Mouse (Mus musculus) midbrain, embryonic 16.5 days (tissue): ENCODE data around the gene Cep164. TPM values are rescaled to one million over a fixed set of nuclear protein-coding genes. Genes with fewer than 3 reads are reported as not detected.
"Not testable (repeated sequence)": the region's sequence is repeated elsewhere in the genome, so short reads cannot be mapped to it uniquely, and the experiment has no call there.

Source experiments
- ATAC-seq: fragments of 200-750 bp; cut with Nextera tagmentation; 2 replicates; pipeline ENCODE4 v1.8.0; 2017; ENCODE audit warnings: moderate TSS enrichment
- H3K27ac ChIP-seq: fragments of 300-500 bp; sonication (generic); 2 replicates; pipeline ENCODE4 v1.5.1; 2014; ENCODE audit warnings: mild to moderate bottlenecking, low read length, mixed read lengths
- H3K27me3 ChIP-seq: fragments of 300-500 bp; sonication (generic); 2 replicates; pipeline ENCODE4 v1.6.1; 2014; ENCODE audit warnings: low read depth, low read length, mixed read lengths; ENCODE audit not compliant: control insufficient read depth, insufficient read depth
- H3K36me3 ChIP-seq: fragments of 300-500 bp; sonication (generic); 2 replicates; pipeline ENCODE4 v1.6.1; 2014; ENCODE audit warnings: mild to moderate bottlenecking, low read length, moderate library complexity, mixed read lengths; ENCODE audit not compliant: control insufficient read depth, insufficient read depth
- H3K4me1 ChIP-seq: fragments of 300-500 bp; sonication (generic); 2 replicates; pipeline ENCODE4 v1.6.1; 2014; ENCODE audit warnings: mild to moderate bottlenecking, low read length, mixed read lengths; ENCODE audit not compliant: control insufficient read depth, insufficient read depth
- H3K4me2 ChIP-seq: fragments of 300-500 bp; sonication (generic); 2 replicates; pipeline ENCODE4 v1.6.1; 2014; ENCODE audit warnings: mild to moderate bottlenecking, low read length, mixed read lengths
- H3K4me3 ChIP-seq: fragments of 300-500 bp; sonication (generic); 2 replicates; pipeline ENCODE4 v1.5.1; 2014; ENCODE audit warnings: low read depth, mild to moderate bottlenecking, low read length, moderate library complexity, mixed read lengths
- H3K9ac ChIP-seq: fragments of 300-500 bp; sonication (generic); 2 replicates; pipeline ENCODE4 v1.6.1; 2014; ENCODE audit warnings: low read depth, low read length, mixed read lengths
- H3K9me3 ChIP-seq: fragments of 300-500 bp; sonication (generic); replicated peaks from 2 replicates; pipeline ENCODE4 v1.6.1; 2014; ENCODE audit warnings: mild to moderate bottlenecking, low read length, mixed read lengths; ENCODE audit not compliant: control insufficient read depth, poor library complexity, severe bottlenecking
- WGBS: fragments of 180-500 bp; shearing (Covaris S2); extraction: QIAGEN DNeasy Blood & Tissue Kit; methylation state at CpG from one replicate; pipeline ENCODE4 v1.1.7; 2014; 5-methylcytosine and 5-hydroxymethylcytosine counted together
- polyA plus RNA-seq: library from polyadenylated mRNA; unstranded; fragments of >200 nt; fragmentation: Nextera tagmentation; extraction: Ambion mirVana; gene quantifications from 2 replicates; pipeline ENCODE4 v1.2.1, GENCODE M21; 2015

Gene Cep164
- polyA plus RNA-seq, 1 experiment from 2014 or later: 12.7 TPM

GRCm38 (mm10) chr9:45787071-45787470, 41.4 kb downstream of the Cep164 start:
- 88% methylated on average over 8 of the region's 8 CpGs for WGBS
- no peaks in the 10 kb centered on the region for H3K9me3 ChIP-seq
- no peak overlapping the region for H3K27ac ChIP-seq
- H3K36me3 ChIP-seq: 0 out of 2 replicates have a peak, but pooled peaks cover 3% of the 10 kb centered on the region
- no peak for ATAC-seq
- no peak overlapping the region for H3K4me3 ChIP-seq
- H3K4me1 ChIP-seq: 0 out of 2 replicates have a peak, but pooled peaks cover 9% of the 10 kb centered on the region
- no peak overlapping the region for H3K9ac ChIP-seq
- H3K4me2 ChIP-seq: no peak overlapping the region
- H3K27me3 ChIP-seq: no peaks in the 10 kb centered on the region

- H3K9ac ChIP-seq: no peak overlapping the region
- WGBS: 73% methylated on average over 12 of the region's 12 CpGs
- peak; percentile 14; the same call in 1 of the 2 replicates for ATAC-seq
Observed at GRCm38 (mm10) chr9:45783249-45784069, 45.0 kb downstream of the Cep164 start.

DNA sequence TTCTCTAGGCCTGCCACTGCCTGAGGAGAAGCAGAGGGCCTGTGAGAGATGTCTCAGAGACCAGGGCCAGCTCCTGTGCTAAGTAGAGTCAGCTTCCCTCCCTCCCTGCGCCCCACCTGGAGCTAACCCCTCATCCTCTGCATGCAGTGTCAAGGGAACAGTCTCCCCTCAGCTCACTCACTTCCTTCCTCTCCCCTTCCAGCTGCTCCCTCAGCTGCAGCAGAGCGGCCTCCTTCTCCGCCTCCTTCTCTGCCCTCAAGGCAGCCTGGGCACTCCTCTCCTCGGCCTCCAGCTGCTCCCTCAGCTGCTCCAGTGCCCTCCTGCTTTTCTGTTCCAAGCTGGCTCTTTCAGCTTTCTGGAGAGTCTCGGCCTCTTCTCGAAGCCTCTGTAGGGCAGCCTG, 49.3 kb downstream of the Cep164 start:
- Histone ChIP-seq H3K4me1 (0 out of 2 replicates have a peak, but pooled peaks cover 9% of the 10 kb centered on the region), H3K27ac (no peak overlapping the region)

More at GRCm38 (mm10) chr9:45783249-45784069, 45.0 kb downstream of the Cep164 start:
- Histone ChIP-seq H3K27me3 (no peaks in the 10 kb centered on the region), H3K9me3 (no peaks in the 10 kb centered on the region), H3K27ac (peak overlapping the region; percentile 68), H3K36me3 (peaks cover 6% of the 10 kb centered on the region; the same call in 1 of the 2 replicates), H3K4me1 (0 out of 2 replicates have a peak, but pooled peaks cover 9% of the 10 kb centered on the region), H3K4me2 (no peak overlapping the region), H3K4me3 (no peak overlapping the region)

DNA sequence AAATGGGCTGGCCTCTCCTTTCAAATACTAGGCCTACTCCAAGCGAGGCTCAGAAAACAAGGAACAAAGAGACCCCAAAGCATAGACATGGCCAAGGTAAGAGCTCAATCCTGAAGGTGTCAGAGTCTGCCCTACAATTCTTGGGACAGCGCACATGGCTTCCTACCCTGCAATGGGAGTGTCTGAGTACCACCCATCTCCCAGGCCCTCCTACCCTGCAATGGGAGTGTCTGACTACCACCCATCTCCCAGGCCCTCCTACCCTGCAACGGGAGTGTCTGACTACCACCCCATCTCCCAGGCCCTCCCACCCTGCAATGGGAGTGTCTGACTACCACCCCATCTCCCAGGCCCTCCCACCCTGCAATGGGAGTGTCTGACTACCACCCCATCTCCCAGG, 52.3 kb downstream of the Cep164 start:
- not testable (repeated sequence) for ATAC-seq, H3K27ac ChIP-seq, H3K4me3 ChIP-seq, H3K27me3 ChIP-seq, H3K4me1 ChIP-seq, H3K9me3 ChIP-seq, H3K4me2 ChIP-seq, H3K9ac ChIP-seq
- 93% methylated on average over 3 of the region's 3 CpGs for WGBS
- H3K36me3 ChIP-seq: peaks cover 28% of the 10 kb centered on the region

More for the DNA sequence above, 49.3 kb downstream of the Cep164 start:
- H3K4me2 ChIP-seq: no peak overlapping the region
- peaks cover 14% of the 10 kb centered on the region; the same call in 1 of the 2 replicates for H3K36me3 ChIP-seq
- WGBS: 84% methylated on average over 6 of the region's 6 CpGs
- no peak overlapping the region for H3K4me3 ChIP-seq
- H3K27me3 ChIP-seq: no peaks in the 10 kb centered on the region
- H3K9ac ChIP-seq: no peak overlapping the region
- H3K9me3 ChIP-seq: no peaks in the 10 kb centered on the region
- ATAC-seq: no peak

DNA sequence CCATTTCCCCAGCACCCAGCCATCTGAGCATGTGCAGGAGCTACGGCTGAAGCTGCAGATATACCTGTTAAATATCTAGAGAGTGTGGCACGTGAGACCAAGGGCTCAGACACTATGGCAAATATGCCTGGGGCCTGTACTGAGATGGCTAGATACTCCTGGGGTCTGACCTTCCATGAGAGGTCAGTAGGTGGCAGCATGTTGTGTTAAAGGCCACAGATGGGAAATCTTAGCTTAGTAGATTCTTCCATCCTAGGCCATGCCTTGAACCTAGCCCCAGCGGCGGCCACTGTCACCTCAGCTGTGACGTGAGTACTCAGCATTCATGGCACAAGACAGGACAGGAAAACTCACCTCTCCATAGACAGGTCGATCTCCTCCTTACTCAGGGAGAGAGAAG, 54.4 kb downstream of the Cep164 start:
- WGBS: 84% methylated on average over 6 of the region's 6 CpGs
- Histone ChIP-seq H3K4me1 (no peaks in the 10 kb centered on the region), H3K4me2 (no peak overlapping the region), H3K36me3 (peaks cover 28% of the 10 kb centered on the region), H3K4me3 (no peak overlapping the region), H3K9me3 (no peaks in the 10 kb centered on the region), H3K27ac (no peak overlapping the region), H3K27me3 (no peaks in the 10 kb centered on the region), H3K9ac (no peak overlapping the region)
- ATAC-seq: no peak

- Histone ChIP-seq H3K9ac (no peak overlapping the region), H3K27me3 (no peaks in the 10 kb centered on the region), H3K27ac (no peak overlapping the region), H3K9me3 (no peaks in the 10 kb centered on the region), H3K4me1 (no peaks in the 10 kb centered on the region), H3K36me3 (peaks cover 25% of the 10 kb centered on the region), H3K4me3 (no peak overlapping the region), H3K4me2 (no peak overlapping the region)
- WGBS: 95% methylated on average over 5 of the region's 5 CpGs
- ATAC-seq: no peak
Observed at GRCm38 (mm10) chr9:45769596-45769995, 58.9 kb downstream of the Cep164 start.

GRCm38 (mm10) chr9:45768421-45768820, 60.1 kb downstream of the Cep164 start:
- no peak overlapping the region for H3K4me2 ChIP-seq
- no peaks in the 10 kb centered on the region for H3K9me3 ChIP-seq
- H3K4me3 ChIP-seq: no peak overlapping the region
- no peak overlapping the region for H3K9ac ChIP-seq
- H3K36me3 ChIP-seq: peaks cover 19% of the 10 kb centered on the region; the same call in 1 of the 2 replicates
- 88% methylated on average over 18 of the region's 18 CpGs for WGBS
- no peaks in the 10 kb centered on the region for H3K4me1 ChIP-seq
- ATAC-seq: no peak
- no peak overlapping the region for H3K27ac ChIP-seq
- no peaks in the 10 kb centered on the region for H3K27me3 ChIP-seq

DNA sequence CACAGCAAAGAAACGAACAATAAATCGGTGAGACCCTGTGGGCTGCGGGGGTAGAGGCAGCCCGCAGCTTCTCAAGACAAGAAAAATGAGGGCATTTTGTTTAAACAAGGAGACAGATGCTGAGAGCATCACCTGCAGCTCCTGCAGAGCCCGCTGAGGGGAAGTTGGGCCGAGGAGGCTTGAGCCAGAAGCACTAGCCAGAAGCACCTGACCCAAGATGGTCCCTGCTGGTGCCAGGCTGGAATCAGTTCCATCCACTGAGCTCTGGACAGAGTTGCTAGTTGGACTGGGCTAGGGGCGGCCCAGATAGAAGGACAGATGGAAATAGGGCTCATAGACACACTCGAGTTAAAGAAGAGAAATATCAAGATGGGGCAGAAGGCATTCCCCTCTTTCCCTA, 61.3 kb downstream of the Cep164 start:
- H3K36me3 ChIP-seq: peaks cover 18% of the 10 kb centered on the region; the same call in 1 of the 2 replicates
- H3K27me3 ChIP-seq: no peaks in the 10 kb centered on the region
- WGBS: 87% methylated on average over 8 of the region's 8 CpGs
- no peak overlapping the region for H3K4me3 ChIP-seq
- H3K27ac ChIP-seq: no peak overlapping the region
- H3K4me2 ChIP-seq: no peak overlapping the region
- no peak for ATAC-seq
- H3K9ac ChIP-seq: no peak overlapping the region
- no peaks in the 10 kb centered on the region for H3K4me1 ChIP-seq
- no peaks in the 10 kb centered on the region for H3K9me3 ChIP-seq

DNA sequence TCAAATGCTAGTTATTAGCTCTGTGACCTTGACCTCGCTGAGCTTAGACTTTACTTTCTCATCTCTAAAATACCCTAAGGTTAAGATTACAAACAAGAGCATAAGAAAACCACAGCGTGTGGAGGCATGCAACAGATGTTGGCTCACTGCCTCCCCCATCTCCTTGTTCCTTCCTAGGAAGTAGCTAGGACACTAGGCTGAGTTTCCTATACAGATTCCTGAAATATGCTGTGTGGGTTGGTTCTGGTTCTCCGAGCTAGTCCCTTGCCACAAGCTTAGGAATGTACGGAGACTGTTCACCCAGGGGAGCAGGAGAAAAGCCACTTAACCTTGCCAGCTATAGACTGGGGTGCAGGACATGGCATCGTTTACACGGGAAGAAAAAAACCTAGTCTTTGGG, 62.3 kb downstream of the Cep164 start:
- Histone ChIP-seq H3K9ac (no peak overlapping the region), H3K27me3 (no peaks in the 10 kb centered on the region), H3K4me3 (no peak overlapping the region), H3K36me3 (peaks cover 11% of the 10 kb centered on the region; the same call in 1 of the 2 replicates), H3K9me3 (no peaks in the 10 kb centered on the region), H3K27ac (no peak overlapping the region), H3K4me1 (no peaks in the 10 kb centered on the region), H3K4me2 (no peak overlapping the region)
- 83% methylated on average over 6 of the region's 6 CpGs for WGBS
- ATAC-seq: no peak
